Mouse (Mus musculus): ENCODE measurements around the gene Speg.

Gene Speg

DNA sequence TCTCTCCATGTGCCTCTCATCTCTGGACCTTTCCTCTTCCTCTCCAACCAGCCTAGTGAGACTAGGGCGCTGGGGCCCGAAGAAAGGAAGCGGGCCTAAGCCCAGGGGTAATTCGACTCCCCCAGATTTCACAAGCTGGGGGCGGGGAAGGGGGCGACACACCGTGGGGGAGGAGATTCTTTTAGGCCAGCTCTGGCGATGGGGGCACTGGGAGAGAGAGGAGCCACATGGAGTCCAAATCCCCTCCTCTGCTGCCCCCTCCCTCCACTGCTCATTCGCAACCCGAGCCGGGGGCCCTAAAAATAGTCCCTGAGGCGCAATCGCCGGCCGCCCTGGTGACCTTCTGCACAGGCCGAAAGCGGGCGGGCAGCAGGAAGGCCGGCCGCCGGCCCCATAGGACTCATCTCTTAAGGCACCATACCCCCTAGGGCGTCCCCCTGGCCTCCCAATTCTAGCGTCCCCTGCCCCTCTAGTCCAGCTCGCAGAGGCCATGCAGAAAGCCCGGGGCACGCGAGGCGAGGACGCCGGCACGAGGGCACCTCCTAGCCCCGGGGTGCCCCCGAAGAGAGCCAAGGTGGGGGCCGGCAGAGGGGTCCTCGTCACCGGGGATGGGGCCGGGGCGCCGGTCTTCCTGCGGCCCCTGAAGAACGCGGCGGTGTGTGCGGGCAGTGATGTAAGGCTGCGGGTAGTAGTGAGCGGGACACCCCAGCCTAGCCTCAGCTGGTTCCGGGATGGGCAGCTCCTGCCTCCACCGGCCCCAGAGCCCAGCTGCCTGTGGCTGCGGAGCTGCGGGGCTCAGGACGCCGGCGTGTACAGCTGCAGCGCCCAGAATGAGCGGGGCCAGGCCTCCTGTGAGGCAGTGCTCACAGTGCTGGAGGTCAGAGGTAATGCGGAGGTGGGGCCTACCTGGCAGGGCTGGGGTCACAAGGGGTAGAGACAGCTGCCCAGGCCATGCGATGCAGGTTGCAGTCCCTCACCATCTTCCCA lies at the start of gene Speg:
Gene Speg, plus strand, starts transcription at position 348 of the 987 bp plus-strand sequence.
- no peak for DNase-seq (ENCODE audit: low read depth, low spot score)

DNA sequence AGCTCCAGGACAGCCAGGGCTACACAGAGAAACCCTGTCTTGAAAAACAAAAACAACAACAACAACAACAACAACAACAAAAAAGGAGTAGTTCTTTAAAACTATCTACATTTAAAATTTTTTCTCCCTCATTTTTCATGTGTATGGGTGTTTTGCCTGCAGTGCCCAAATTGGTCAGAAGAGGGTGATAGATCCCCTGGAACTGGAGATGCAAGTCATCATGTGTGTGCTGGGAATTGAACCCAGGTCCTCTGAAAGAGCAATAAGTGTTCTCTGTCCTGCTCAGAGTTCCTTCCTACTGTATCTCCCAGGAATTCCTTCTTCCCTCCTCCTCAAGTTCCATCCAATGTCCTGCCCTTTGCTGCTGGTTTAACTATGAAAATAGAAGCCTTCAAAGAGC lies 47.6 kb upstream of the Speg start:
- DNase-seq (ENCODE audit: low read depth, low spot score): no peak

DNA sequence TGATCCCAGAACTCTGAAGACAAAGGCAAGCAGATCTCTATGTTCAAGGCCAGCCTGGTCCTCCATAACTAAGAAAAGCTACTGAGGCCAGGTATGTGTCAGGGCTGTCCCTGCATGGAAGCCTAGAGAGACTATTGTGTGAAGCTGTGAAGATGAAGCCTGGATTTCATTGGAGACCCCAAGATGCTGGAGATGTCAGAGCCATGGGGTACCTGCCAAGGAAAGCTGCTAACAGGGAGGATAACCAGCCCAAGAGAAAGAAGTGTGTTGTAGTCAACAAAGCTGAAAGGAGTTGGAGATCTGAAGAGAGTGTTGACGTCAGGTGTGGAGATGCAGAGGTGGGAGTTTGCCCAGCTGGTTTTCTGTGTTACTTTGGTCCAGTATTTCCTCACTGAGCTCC lies 43.8 kb upstream of the Speg start:
- DNase-seq (ENCODE audit: low read depth, low spot score): no peak

DNA sequence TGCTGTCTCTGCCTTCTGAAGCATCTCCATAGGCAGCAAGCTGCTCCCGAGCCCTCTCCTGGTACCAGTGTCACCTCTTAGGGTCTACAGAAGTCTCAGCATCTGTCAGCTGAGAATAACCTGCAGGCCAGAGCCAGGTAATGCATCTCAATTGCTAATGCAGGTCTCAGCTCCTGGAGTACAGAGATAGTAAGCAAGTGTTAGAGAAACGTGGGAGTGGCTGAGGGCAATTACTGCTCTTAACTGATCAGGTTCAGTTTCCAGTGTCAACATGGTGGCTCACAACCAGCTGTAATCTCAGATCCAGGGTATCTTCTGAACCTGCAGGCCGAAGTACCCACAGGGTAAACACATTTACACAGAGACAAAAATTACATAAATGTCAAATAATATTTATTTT lies 38.6 kb upstream of the Speg start:
- DNase-seq (ENCODE audit: low read depth, low spot score): no peak

DNA sequence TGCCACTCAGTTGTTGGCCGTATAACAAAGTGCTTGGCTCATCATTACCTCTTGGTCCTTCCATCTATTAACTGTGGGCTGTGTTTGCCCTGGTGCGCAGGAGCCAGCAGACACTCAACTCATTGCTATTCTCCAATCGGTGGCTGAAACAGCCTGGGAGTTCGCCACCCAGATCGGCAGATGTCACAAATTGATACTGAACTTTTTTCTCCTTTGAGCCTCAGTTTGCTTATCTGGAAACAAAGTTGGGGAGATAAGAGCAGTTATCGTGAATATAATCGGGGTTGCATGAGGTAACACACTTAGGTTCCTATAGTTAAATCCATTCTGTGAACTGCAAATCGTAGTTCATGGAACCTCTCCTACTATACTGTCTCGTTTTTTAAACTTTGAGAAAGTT lies 38.0 kb upstream of the Speg start:
- DNase-seq (ENCODE audit: low read depth, low spot score): no peak

DNA sequence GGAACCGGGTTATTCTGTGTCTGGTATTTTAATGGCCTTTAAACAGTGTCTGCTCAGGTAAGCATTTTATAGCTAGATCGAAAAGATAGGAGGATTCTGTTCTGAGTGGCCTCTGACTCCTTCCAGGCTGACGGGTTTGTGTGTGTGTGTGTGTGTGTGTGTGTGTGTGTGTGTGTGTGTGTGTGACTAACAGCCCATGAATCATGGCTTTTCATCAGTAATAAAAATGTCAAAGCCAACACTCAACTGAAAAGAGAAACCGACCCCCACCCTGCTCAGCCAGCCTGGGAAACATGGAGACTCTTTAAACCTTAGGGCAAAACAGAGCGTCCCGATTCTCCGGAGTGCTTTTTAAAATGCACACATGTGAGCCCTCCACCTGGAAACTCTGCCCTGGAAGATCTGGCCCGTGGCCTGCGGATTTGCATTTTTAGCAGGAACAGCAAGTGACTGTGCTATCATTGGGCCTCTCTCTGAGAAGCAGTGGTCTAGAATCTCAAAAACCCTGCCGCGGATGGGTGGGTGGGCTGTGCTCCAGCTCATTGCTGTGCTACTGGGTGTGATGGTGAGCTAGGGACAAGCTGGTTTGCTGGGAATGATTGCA lies 36.9 kb upstream of the Speg start:
- no peak for DNase-seq (ENCODE audit: low read depth, low spot score)

DNA sequence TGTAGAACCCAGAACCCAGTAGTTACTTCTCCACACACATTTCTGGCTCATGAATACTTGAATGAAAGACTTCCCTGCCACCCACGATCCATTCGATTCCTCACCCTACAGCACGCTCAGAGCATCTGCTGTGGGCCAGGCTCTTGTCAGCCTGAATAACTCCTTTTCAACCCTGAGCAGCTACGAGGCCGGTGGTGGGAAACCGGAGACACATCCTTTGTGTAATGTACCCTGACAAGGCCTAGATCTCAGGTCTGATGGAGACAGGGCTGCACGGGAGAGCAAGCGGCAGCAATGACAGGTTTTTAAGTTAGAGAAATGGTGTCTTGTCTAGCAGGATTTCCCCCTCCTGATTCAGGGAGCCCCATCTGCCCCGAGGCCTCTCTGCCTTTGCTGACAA lies 35.8 kb upstream of the Speg start:
- DNase-seq (ENCODE audit: low read depth, low spot score): no peak

DNA sequence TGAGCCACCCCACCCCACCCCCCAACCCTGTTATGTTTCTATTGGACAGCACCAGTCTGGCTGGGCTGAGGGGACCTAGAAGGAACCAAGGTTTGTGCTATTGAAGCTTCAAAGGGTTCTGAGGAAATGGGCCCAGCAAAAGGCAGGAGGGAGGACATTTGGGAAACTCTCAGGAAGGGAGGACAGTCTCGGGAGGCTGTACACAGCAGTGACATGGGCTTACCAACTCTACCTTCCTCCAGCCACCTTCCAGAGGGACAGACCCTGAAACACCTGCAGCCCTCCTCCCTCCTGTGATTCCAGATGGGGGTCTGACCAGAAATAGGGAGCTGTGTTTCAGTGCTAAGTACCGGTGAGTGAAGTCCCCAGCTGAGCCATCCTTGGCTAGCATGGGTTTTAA lies 34.6 kb upstream of the Speg start:
- no peak for DNase-seq (ENCODE audit: low read depth, low spot score)

DNA sequence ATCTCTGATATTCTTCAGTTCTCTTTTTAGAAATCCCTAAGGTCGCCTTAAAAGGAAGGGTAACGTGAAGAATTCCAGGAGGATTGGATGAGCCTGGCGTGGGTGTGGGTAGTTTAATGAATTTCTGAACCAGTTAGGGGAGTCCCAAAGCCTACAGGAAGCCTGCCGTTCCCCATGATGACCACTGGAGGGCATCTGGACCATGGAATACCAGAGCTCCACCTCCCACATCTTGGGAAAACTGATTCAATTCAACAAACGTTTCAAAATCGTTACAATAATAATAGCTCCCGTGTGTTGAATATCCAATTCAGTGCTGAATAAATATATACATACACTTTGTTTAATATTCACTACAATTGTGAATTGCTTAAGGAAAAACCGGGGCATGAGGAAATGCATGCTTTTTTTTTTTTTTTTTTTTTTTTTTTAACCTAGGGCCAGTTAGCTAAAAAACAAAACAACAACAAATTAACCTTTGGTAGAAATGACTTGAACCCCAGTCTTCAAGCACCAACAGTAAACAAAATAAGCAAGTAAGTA lies 32.2 kb upstream of the Speg start:
- no peak for DNase-seq (ENCODE audit: low read depth, low spot score)

DNA sequence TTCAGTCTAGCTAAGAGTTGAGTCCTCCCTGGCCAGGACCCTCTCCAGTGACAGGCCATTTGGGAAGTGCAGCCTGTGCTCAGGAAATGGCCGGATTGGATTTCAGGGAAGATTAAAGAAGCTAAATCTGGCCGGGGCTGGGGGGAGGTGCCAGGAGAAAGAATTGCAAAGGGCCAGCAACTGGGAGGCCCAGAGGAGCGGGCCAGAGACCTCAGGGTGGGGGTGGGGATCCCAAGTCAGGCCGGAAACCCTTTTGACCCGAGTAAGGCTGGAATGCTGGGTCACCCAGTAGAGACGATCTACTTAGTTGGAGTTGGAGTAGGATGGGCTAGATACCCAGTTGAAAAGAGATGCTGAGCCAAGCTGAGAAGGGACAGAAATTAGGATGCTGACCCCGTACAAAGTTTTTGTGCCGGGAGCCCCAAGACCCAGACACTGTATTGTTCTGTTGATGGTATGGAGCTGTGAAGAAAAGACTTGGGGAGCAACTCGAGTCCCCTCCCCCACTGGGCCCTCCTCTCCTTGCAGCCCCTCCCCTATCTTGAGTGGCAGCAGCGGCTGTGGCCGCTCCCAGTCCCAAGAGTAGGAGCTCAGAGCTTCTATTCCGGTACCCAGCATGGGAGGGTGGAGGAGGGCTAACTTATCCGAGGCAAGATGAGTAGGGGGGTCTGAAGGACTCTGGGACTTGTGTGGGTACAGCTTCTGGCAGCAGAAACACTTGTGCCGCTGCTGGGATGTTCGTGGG lies 30.6 kb upstream of the Speg start:
- DNase-seq (ENCODE audit: low read depth, low spot score): no peak

DNA sequence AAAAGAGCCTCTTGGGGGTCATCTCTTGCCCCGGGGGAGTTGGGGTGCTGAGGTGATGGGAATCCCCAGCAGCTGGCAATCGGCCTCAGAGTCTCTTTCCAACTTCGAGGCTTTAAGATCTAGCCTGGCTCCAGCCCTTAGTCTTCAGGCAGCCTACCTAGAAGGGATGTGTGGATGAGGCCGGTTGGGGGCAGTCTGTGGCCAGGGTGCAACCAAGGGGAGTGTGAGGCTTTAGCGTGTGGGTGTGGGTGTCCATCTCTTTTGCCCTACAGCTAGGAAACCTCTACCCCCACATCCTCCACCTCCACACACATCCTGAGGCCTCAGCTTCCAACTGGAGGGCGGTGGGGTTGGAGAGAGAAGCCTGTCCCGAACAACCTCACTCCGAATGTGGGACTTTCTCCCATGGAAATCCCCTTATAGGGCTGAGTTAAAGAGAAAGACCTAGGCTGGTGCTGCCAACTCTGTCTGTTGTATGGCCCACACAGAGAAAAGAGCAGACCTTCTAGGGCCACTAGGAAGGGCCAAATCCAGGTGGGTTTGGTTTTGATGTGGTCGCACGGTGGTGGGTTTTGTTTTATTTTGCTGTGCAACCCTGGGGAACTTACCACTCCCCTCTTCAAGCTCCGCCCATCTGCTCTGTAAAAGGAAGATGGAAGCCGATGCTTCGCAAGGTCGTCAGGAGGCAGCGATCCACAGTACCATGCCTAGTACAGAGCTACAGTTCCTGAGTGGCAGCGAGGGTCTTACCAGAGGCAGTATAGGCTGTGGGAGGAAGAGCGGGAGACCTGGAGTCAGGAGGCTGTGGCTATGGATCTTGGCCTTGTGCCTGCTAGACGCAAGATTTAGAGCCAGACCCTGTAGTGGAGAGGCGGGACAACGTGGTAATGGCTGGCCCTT lies 29.8 kb upstream of the Speg start:
- no peak for DNase-seq (ENCODE audit: low read depth, low spot score)

DNA sequence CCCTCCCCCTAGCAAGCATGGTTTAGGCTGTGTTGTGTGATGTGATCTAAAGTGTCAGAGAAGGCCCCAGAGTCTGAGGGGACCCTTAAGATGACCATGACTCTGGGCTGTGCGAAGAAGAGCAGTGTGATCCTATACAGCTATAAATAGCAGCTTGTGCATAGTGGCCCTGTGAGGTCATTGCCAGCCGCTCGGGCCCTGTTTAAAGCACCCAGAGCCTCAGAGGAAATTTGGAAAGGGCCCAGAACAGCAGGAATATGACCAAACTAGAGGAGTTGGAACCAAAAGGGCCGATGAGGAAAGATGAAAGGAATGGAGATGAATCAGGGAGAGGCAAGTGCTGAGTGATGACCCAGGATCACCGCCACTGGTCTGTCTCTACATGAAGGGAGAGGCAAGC lies 27.8 kb upstream of the Speg start:
- no peak for DNase-seq (ENCODE audit: low read depth, low spot score)

DNA sequence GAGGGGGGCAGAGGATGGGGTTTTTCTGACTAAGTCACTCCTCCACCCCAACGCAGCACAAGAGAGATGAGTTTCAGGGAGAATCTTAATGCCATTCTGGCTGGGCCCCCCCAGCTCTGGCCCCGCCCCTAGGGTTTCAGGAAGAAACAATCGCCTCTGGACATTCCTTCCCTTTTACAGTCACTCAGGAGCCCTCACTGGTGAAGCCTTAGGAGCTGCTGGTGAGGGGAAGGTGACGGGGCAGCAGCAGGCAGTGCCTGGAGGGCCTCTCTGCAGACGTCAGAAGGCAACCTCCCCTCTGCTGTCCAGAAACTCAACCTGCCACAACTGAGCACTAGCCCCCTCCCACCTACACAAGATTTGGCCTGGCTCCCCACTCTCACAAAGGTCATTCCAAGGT lies 25.8 kb upstream of the Speg start:
- DNase-seq (ENCODE audit: low read depth, low spot score): no peak

DNA sequence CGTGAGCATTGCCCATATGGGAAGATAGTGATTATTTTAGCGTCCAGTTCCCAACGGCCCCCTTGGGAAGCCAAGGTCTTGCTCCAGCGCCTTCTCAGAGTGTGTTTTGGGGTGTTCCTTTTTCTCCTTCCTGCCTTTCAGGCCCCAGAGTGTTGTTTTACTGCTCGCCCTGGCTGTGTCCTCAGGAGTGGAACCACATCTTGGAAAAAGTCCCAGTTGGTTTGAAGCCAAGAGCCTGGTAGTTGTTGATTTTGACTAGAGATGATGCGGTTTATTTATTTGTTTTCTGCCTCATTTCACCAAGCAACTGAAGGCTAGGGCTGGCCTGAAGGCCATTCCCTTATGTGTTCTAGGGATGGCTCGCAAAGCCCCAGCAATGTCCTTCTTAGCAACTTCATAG lies 17.8 kb upstream of the Speg start:
- DNase-seq (ENCODE audit: low read depth, low spot score): no peak

DNA sequence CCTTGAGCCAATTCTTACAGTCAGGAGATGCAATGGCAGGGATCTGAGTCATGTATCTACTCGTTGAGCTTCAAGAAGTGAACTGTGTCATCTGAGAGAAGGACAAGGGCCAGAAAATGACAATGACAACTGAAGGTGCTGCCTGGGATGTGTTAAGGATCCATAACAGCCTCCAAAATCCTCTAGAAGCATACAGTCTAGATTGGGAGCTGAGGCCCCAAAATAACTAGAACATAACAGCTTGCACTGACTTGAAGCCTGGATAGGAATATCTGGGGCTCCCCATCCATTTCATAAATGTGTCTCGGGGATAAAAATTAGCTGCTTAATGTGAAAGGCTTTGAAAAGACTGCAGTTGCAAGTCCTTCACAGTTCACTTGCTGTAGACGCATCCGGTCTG lies 17.1 kb upstream of the Speg start:
- DNase-seq (ENCODE audit: low read depth, low spot score): no peak

DNA sequence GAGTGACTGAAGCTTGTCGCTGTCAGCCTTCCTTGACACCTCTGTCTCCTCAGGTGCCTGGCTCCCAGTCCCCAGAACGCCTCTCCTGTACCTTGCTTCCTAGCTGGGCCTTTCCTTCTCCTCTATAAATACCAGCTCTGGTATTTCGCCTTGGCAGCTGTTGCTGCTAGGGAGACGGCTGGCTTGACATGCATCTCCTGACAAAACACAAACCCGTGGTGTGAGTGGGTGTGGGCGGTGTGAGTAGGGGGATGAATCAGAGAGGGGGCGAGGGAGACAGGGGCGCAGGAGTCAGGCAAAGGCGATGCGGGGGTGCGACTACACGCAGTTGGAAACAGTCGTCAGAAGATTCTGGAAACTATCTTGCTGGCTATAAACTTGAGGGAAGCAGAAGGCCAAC lies 15.8 kb upstream of the Speg start:
- DNase-seq (ENCODE audit: low read depth, low spot score): no peak

DNA sequence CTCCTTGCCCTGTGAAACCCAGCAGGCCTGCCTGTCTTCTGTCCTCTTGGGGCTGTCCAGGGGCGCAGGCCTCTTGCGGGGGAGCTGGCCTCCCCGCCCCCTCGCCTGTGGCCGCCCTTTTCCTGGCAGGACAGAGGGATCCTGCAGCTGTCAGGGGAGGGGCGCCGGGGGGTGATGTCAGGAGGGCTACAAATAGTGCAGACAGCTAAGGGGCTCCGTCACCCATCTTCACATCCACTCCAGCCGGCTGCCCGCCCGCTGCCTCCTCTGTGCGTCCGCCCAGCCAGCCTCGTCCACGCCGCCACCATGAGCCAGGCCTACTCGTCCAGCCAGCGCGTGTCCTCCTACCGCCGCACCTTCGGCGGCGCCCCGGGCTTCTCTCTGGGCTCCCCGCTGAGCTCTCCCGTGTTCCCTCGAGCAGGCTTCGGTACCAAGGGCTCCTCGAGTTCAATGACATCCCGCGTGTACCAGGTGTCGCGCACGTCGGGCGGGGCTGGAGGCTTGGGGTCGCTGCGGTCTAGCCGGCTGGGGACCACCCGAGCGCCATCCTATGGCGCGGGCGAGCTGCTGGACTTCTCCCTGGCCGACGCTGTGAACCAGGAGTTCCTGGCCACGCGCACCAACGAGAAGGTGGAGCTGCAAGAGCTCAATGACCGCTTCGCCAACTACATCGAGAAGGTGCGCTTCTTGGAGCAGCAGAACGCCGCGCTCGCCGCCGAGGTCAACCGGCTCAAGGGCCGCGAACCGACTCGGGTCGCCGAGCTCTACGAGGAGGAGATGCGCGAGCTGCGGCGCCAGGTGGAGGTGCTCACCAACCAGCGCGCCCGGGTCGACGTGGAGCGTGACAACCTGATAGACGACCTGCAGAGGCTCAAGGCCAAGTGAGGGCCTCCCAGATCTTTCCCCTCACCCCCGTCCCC lies 14.7 kb upstream of the Speg start, which contains the start of gene Des:
Gene Des, plus strand, starts transcription at position 218 of the 920 bp plus-strand sequence.
- no peak for DNase-seq (ENCODE audit: low read depth, low spot score)

DNA sequence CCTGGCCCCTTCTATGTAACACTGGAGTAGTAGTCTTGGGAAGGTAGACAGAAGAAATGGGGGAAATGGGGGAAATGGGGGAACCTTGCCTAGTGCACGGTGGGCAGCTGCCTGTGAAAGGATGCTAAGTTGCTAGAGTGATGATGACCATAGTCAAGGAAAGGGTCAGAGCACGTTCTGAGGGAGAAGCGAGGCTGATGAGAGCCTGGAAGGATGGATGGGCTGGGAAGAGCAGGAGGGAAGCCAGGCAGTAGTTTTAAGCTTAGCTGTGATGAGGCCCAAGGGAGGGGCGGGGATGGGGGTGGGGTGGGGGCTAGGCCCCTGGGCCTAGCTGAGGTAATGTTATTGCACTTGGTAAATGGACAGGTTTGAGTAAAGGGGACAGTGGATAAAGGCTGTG lies 14.0 kb upstream of the Speg start:
- no peak for DNase-seq (ENCODE audit: low read depth, low spot score)

DNA sequence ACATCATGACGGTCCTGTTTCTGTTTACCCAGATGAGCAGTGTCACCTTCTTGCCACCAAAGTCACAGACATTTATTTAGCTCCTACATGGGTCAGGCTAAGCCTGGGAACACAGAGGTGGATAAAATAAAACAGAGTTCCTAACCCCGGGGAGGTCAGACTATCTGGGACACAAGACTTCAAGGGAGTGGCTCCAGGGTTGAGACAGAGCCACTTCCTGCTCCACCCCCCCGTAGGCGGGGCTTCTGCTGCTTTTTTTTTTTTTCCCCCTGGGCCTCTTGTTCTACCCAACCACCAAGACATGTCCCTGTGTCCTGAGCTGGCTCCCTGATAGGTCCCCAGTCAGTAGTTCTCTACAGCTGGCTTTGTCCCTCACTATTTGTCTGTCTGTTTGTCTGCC lies 13.3 kb upstream of the Speg start:
- no peak for DNase-seq (ENCODE audit: low read depth, low spot score)

DNA sequence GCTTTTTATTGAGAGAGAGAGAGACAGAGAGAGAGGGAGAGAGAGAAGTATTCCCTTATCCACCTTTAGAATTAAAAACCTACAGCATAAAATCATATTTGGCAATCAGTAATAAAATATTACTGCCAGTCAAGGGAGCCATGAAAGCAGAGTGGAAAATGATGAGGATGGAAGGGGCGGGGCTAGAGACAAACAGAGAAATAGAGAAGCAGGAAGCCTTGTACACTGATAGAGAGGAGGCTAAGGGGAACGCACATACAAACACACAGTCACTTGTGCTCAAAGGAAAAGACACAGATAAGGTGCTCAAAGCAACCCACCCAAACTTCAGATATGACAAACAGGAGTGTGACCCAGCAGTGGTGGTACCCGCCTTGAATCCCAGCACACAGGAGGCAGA lies 11.2 kb upstream of the Speg start:
- no peak for DNase-seq (ENCODE audit: low read depth, low spot score)
